Mouse (Mus musculus) forebrain, postnatal 0 days (tissue): ENCODE results near the gene Timmdc1. TPM values are rescaled to one million over a fixed set of nuclear protein-coding genes. Genes with fewer than 3 reads are reported as not detected.

Source experiments
- ATAC-seq: fragments of 200-750 bp; cut with Nextera tagmentation; 2 replicates; pipeline ENCODE4 v1.8.0; 2017; ENCODE audit warnings: mild to moderate bottlenecking, moderate library complexity
- DNase-seq: peaks from one replicate; pipeline ENCODE4 v3.0.0-alpha.2; 2015
- H3K27ac ChIP-seq: fragments of 300-500 bp; sonication (generic); 2 replicates; pipeline ENCODE4 v1.5.1; 2014; ENCODE audit warnings: low read depth, mild to moderate bottlenecking, antibody characterized with exemption, low read length, moderate library complexity, mixed read lengths
- H3K27me3 ChIP-seq: fragments of 300-500 bp; sonication (generic); 2 replicates; pipeline ENCODE4 v1.6.1; 2014; ENCODE audit warnings: mild to moderate bottlenecking, low read length, mixed read lengths; ENCODE audit not compliant: insufficient read depth
- H3K36me3 ChIP-seq: fragments of 300-500 bp; sonication (generic); 2 replicates; pipeline ENCODE4 v1.6.1; 2014; ENCODE audit warnings: mild to moderate bottlenecking, moderate library complexity; ENCODE audit not compliant: insufficient read depth
- H3K4me1 ChIP-seq: fragments of 300-500 bp; sonication (generic); 2 replicates; pipeline ENCODE4 v1.6.1; 2014; ENCODE audit warnings: antibody characterized with exemption; ENCODE audit not compliant: insufficient read depth
- H3K4me2 ChIP-seq: fragments of 300-500 bp; sonication (generic); 2 replicates; pipeline ENCODE4 v1.6.1; 2014; ENCODE audit warnings: low read depth, mild to moderate bottlenecking, moderate library complexity
- H3K4me3 ChIP-seq: fragments of 300-500 bp; sonication (generic); 2 replicates; pipeline ENCODE4 v1.5.1; 2014; ENCODE audit warnings: low read depth, low read length, mixed read lengths
- H3K9ac ChIP-seq: fragments of 300-500 bp; sonication (generic); 2 replicates; pipeline ENCODE4 v1.6.1; 2014; ENCODE audit warnings: mild to moderate bottlenecking
- H3K9me3 ChIP-seq: fragments of 300-500 bp; sonication (generic); 2 replicates; pipeline ENCODE4 v1.6.1; 2016; ENCODE audit warnings: low read length
- CTCF ChIP-seq: sonication (generic); IDR thresholded peaks from 2 replicates; pipeline ENCODE4 v1.5.1; 2016; ENCODE audit warnings: antibody characterized with exemption, control low read depth, low read depth
- WGBS: fragments of 180-500 bp; shearing (Covaris S2); extraction: QIAGEN DNeasy Blood & Tissue Kit; methylation state at CpG from one replicate; pipeline ENCODE4 v1.1.7; 2014; 5-methylcytosine and 5-hydroxymethylcytosine counted together
- polyA plus RNA-seq: library from polyadenylated mRNA; unstranded; fragments of >200 nt; fragmentation: Nextera tagmentation; extraction: Ambion mirVana; gene quantifications from 2 replicates; pipeline ENCODE4 v1.2.1, GENCODE M21; 2015
- total RNA-seq: library from RNA; depleted of rRNA; stranded (reverse); fragments of >200 nt; gene quantifications from 2 replicates; pipeline ENCODE4 v1.2.3, GENCODE M21; 2014; rRNA removed

The Timmdc1 gene
- total and polyA plus RNA-seq, 2 experiments from 2014 or later, result 27.2 to 30.3 TPM

DNA sequence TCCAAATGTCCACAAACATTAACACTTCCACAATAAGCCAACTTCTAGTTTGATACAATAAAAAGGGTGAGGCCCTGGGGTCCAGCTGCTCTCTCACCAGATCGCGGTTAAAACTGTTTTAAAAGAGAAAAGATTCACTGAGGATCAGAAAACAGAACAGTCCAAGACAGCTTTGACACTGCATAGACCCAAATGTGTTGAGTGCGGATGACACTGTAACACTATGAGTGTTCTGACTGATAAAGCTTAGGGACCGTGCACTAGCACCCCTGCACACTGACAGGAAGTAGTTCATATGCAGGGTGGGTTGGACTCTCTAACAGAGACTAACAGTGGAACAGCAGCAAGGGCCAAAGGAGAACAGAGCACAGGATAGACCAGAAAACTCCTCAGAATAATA lies 68.5 kb downstream of the Timmdc1 start:
- H3K9ac ChIP-seq, result no peak overlapping the region
- no peak overlapping the region for H3K27ac ChIP-seq
- H3K4me1 ChIP-seq, result peaks cover 7% of the 10 kb centered on the region; the same call in 1 of the 2 replicates
- no peaks in the 10 kb centered on the region for H3K27me3 ChIP-seq
- no peak overlapping the region for H3K4me2 ChIP-seq
- H3K9me3 ChIP-seq, result no peaks in the 10 kb centered on the region
- no peak for TF ChIP-seq CTCF
- 89% methylated on average over 4 of the region's 4 CpGs for WGBS
- H3K4me3 ChIP-seq, result no peak overlapping the region
- DNase-seq (no peak), ATAC-seq (no peak)
- H3K36me3 ChIP-seq, result peaks cover 7% of the 10 kb centered on the region; the same call in 1 of the 2 replicates

GRCm38 (mm10) chr16:38453203-38453553 lies 69.3 kb downstream of the Timmdc1 start:
- no peak for ATAC-seq
- peak overlapping the region; percentile 89 for H3K27ac ChIP-seq

DNA sequence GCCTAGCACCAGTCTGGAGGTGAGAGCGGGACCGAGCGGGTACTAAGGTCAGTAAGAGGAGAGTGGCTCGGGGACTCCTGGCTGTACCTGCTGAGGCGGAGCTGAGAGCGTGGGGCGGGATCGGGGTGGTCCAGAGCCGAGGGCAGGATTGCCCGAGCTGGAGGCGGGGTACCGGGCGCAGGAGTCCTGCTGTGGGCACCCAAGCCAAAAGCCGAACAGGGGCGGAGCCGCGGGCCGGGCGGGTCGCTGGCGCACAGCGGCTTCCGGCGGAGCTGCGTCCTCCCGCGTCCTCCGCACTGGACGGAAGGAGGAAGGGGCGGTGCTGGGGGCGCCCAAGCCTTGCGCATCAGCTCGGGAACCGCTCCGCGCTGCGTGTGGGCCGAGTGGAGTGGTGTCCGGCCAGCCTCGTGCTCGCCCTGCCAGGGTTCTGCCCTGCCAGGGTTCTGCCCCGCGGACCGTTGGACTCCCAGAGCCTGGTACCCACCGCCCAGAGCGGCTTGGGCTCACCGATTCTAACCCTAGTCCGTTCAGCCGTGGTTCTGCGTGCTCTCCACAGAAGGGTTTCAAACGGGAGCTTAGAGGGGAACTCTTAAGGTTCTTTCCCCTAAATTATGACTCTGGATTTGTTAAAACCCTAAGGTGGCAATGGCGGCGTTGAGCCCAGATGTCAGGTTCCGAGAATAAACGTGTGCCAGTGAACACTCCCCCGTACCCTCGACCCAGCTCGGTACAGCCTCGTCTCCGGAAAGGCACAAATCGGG lies 69.8 kb downstream of the Timmdc1 start, which contains the start of gene Adprh:
Gene Adprh, minus strand, starts transcription at position 262 of the 761 bp plus-strand sequence.
- TF ChIP-seq CTCF, result peak; percentile 28; the same call in 1 of the 2 replicates
- Histone ChIP-seq H3K4me1 (peaks cover 7% of the 10 kb centered on the region; the same call in 1 of the 2 replicates), H3K4me3 (peak within 1 kb of the TSS; percentile 77), H3K36me3 (peaks cover 15% of the 10 kb centered on the region), H3K4me2 (peak within 1 kb of the TSS; percentile 81), H3K27ac (peak within 1 kb of the TSS; percentile 89), H3K9me3 (no peaks in the 10 kb centered on the region), H3K9ac (peak within 1 kb of the TSS; percentile 94), H3K27me3 (no peaks in the 10 kb centered on the region)
- peak; percentile 98 for ATAC-seq
- WGBS, result 2% methylated on average over 56 of the region's 61 CpGs
- peak; percentile 87 for DNase-seq

More at GRCm38 (mm10) chr16:38453203-38453553, 69.3 kb downstream of the Timmdc1 start:
- Histone ChIP-seq H3K36me3 (peaks cover 13% of the 10 kb centered on the region), H3K4me1 (peaks cover 7% of the 10 kb centered on the region; the same call in 1 of the 2 replicates), H3K27me3 (no peaks in the 10 kb centered on the region), H3K9me3 (no peaks in the 10 kb centered on the region), H3K4me3 (peak overlapping the region; percentile 77), H3K4me2 (peak overlapping the region; percentile 81), H3K9ac (peak overlapping the region; percentile 94)
- no peak for DNase-seq
- no peak for TF ChIP-seq CTCF
- WGBS, result 24% methylated on average over 3 of the region's 3 CpGs

GRCm38 (mm10) chr16:38451421-38452205 lies 70.8 kb downstream of the Timmdc1 start:
- no peaks in the 10 kb centered on the region for H3K9me3 ChIP-seq
- DNase-seq, result no peak
- WGBS, result 42% methylated on average over 12 of the region's 12 CpGs
- ATAC-seq, result no peak
- peaks cover 7% of the 10 kb centered on the region; the same call in 1 of the 2 replicates for H3K4me1 ChIP-seq
- no peaks in the 10 kb centered on the region for H3K27me3 ChIP-seq
- peak overlapping the region; percentile 77 for H3K4me3 ChIP-seq
- TF ChIP-seq CTCF, result no peak
- H3K36me3 ChIP-seq, result peaks cover 25% of the 10 kb centered on the region
- peak overlapping the region; percentile 81 for H3K4me2 ChIP-seq
- H3K9ac ChIP-seq, result peak overlapping the region; percentile 94
- peak overlapping the region; percentile 89 for H3K27ac ChIP-seq

GRCm38 (mm10) chr16:38450707-38451106 lies 71.8 kb downstream of the Timmdc1 start:
- ATAC-seq, result no peak

GRCm38 (mm10) chr16:38448458-38448857 lies 74.0 kb downstream of the Timmdc1 start:
- Histone ChIP-seq H3K4me3 (no peak overlapping the region), H3K4me2 (no peak overlapping the region), H3K9me3 (no peaks in the 10 kb centered on the region), H3K27me3 (no peaks in the 10 kb centered on the region), H3K4me1 (peaks cover 7% of the 10 kb centered on the region; the same call in 1 of the 2 replicates), H3K27ac (no peak overlapping the region), H3K36me3 (peaks cover 53% of the 10 kb centered on the region), H3K9ac (no peak overlapping the region)
- 95% methylated on average over 12 of the region's 12 CpGs for WGBS
- TF ChIP-seq CTCF, result no peak
- ATAC-seq, result no peak
- DNase-seq, result no peak

More at GRCm38 (mm10) chr16:38450707-38451106, 71.8 kb downstream of the Timmdc1 start:
- peaks cover 32% of the 10 kb centered on the region for H3K36me3 ChIP-seq
- H3K9me3 ChIP-seq, result no peaks in the 10 kb centered on the region
- 95% methylated on average over 7 of the region's 7 CpGs for WGBS
- TF ChIP-seq CTCF, result no peak
- H3K4me3 ChIP-seq, result no peak overlapping the region
- no peaks in the 10 kb centered on the region for H3K27me3 ChIP-seq
- H3K9ac ChIP-seq, result no peak overlapping the region
- peaks cover 7% of the 10 kb centered on the region; the same call in 1 of the 2 replicates for H3K4me1 ChIP-seq
- H3K27ac ChIP-seq, result no peak overlapping the region
- no peak for DNase-seq
- H3K4me2 ChIP-seq, result no peak overlapping the region

Other genes starting within 250 kb of the Timmdc1 start
- not detected in 2 replicates for gene Nr1i2, start 227.8 kb downstream of the Timmdc1 start, total RNA-seq
- not detected in 2 replicates for gene Nr1i2, start 227.8 kb downstream of the Timmdc1 start, polyA plus RNA-seq
- gene Maats1, start 180.5 kb downstream of the Timmdc1 start, total RNA-seq, result 1.2 and 2.6 TPM in 2 replicates
- gene Maats1, start 180.5 kb downstream of the Timmdc1 start, polyA plus RNA-seq, result 0.91 and 1.5 TPM in 2 replicates
- 12.9 and 51.7 TPM in 2 replicates for gene Cox17, start 175.7 kb downstream of the Timmdc1 start, total RNA-seq
- 80.3 and 102 TPM in 2 replicates for gene Cox17, start 175.7 kb downstream of the Timmdc1 start, polyA plus RNA-seq
- not detected in 2 replicates for gene Gm21987, start 175.6 kb downstream of the Timmdc1 start, total RNA-seq
- gene Gm21987, start 175.6 kb downstream of the Timmdc1 start, polyA plus RNA-seq, result not detected in 2 replicates
- gene Popdc2, start 160.5 kb downstream of the Timmdc1 start, total RNA-seq, result 0.14 and 0.38 TPM in 2 replicates
- 0.39 TPM in 2 replicates for gene Popdc2, start 160.5 kb downstream of the Timmdc1 start, polyA plus RNA-seq
- 1.2 and 2.5 TPM in 2 replicates for gene Pla1a, start 89.5 kb downstream of the Timmdc1 start, total RNA-seq
- 0.74 and 1.0 TPM in 2 replicates for gene Pla1a, start 89.5 kb downstream of the Timmdc1 start, polyA plus RNA-seq
- 40.8 and 42.9 TPM in 2 replicates for gene Adprh, start 70.0 kb downstream of the Timmdc1 start, total RNA-seq
- gene Adprh, start 70.0 kb downstream of the Timmdc1 start, polyA plus RNA-seq, result 130 and 134 TPM in 2 replicates
- 0.31 and 0.86 TPM in 2 replicates for gene Cd80, start 67.1 kb downstream of the Timmdc1 start, total RNA-seq
- 0.25 and 0.30 TPM in 2 replicates for gene Cd80, start 67.1 kb downstream of the Timmdc1 start, polyA plus RNA-seq
- 38.4 and 47.5 TPM in 2 replicates for gene Poglut1, start 27.6 kb upstream of the Timmdc1 start, total RNA-seq
- gene Poglut1, start 27.6 kb upstream of the Timmdc1 start, polyA plus RNA-seq, result 29.8 and 36.5 TPM in 2 replicates
- 12.1 and 16.2 TPM in 2 replicates for gene Tmem39a, start 36.0 kb upstream of the Timmdc1 start, total RNA-seq
- gene Tmem39a, start 36.0 kb upstream of the Timmdc1 start, polyA plus RNA-seq, result 14.4 and 16.2 TPM in 2 replicates
- gene Arhgap31, start 190.6 kb upstream of the Timmdc1 start, total RNA-seq, result 7.7 and 9.6 TPM in 2 replicates
- gene Arhgap31, start 190.6 kb upstream of the Timmdc1 start, polyA plus RNA-seq, result 1.8 and 2.4 TPM in 2 replicates
- gene B4galt4, start 219.6 kb upstream of the Timmdc1 start, total RNA-seq, result 25.0 and 32.9 TPM in 2 replicates
- gene B4galt4, start 219.6 kb upstream of the Timmdc1 start, polyA plus RNA-seq, result 26.6 and 27.3 TPM in 2 replicates